Mouse (Mus musculus): ENCODE measurements around the gene Six1.

The Six1 gene

GRCm38 (mm10) chr12:73050305-73050704 lies 3.4 kb downstream of the Six1 start:
- no peak for DNase-seq (ENCODE audit: low read depth in 2 of 2, low spot score in 2 of 2)

- DNase-seq (ENCODE audit: low read depth in 2 of 2, low spot score in 2 of 2): no peak
Observed at GRCm38 (mm10) chr12:73049520-73050225, 4.0 kb downstream of the Six1 start.

GRCm38 (mm10) chr12:73048537-73048936 lies 5.2 kb downstream of the Six1 start:
- no peak for DNase-seq (ENCODE audit: low read depth in 2 of 2, low spot score in 2 of 2)

- DNase-seq (ENCODE audit: low read depth in 2 of 2, low spot score in 2 of 2): no peak
Observed at GRCm38 (mm10) chr12:73047576-73047975, 6.1 kb downstream of the Six1 start.

- DNase-seq (ENCODE audit: low read depth in 2 of 2, low spot score in 2 of 2): no peak
Observed at GRCm38 (mm10) chr12:73046607-73047180, 7.0 kb downstream of the Six1 start.

GRCm38 (mm10) chr12:73045724-73046606 lies 7.7 kb downstream of the Six1 start:
- no peak for DNase-seq (ENCODE audit: low read depth in 2 of 2, low spot score in 2 of 2)

- no peak for DNase-seq (ENCODE audit: low read depth in 2 of 2, low spot score in 2 of 2)
Observed at GRCm38 (mm10) chr12:73045046-73045723, 8.5 kb downstream of the Six1 start.

- no peak for DNase-seq (ENCODE audit: low read depth in 2 of 2, low spot score in 2 of 2)
Observed at GRCm38 (mm10) chr12:73044221-73045045, 9.3 kb downstream of the Six1 start.

- no peak for DNase-seq (ENCODE audit: low read depth in 2 of 2, low spot score in 2 of 2)
Observed at GRCm38 (mm10) chr12:73043396-73044167, 10.1 kb downstream of the Six1 start.

GRCm38 (mm10) chr12:73042903-73043302 lies 10.8 kb downstream of the Six1 start:
- DNase-seq (ENCODE audit: low read depth in 2 of 2, low spot score in 2 of 2): no peak

- no peak for DNase-seq (ENCODE audit: low read depth in 2 of 2, low spot score in 2 of 2)
Observed at GRCm38 (mm10) chr12:73042406-73042805, 11.3 kb downstream of the Six1 start.

GRCm38 (mm10) chr12:73041256-73041630 lies 12.4 kb downstream of the Six1 start:
- no peak for DNase-seq (ENCODE audit: low read depth in 2 of 2, low spot score in 2 of 2)

GRCm38 (mm10) chr12:73040563-73041255 lies 13.0 kb downstream of the Six1 start:
- DNase-seq (ENCODE audit: low read depth in 2 of 2, low spot score in 2 of 2): no peak

- no peak for DNase-seq (ENCODE audit: low read depth in 2 of 2, low spot score in 2 of 2)
Observed at GRCm38 (mm10) chr12:73039939-73040562, 13.6 kb downstream of the Six1 start.

- DNase-seq (ENCODE audit: low read depth in 2 of 2, low spot score in 2 of 2): no peak
Observed at GRCm38 (mm10) chr12:73038992-73039938, 14.4 kb downstream of the Six1 start.

- DNase-seq (ENCODE audit: low read depth in 2 of 2, low spot score in 2 of 2): no peak
Observed at GRCm38 (mm10) chr12:73038441-73038991, 15.2 kb downstream of the Six1 start.

- DNase-seq (ENCODE audit: low read depth in 2 of 2, low spot score in 2 of 2): no peak
Observed at GRCm38 (mm10) chr12:73037385-73038160, 16.1 kb downstream of the Six1 start.
